Comparison of ENCODE assay signal across 8 mouse cellular contexts in the genomic region with DNA sequence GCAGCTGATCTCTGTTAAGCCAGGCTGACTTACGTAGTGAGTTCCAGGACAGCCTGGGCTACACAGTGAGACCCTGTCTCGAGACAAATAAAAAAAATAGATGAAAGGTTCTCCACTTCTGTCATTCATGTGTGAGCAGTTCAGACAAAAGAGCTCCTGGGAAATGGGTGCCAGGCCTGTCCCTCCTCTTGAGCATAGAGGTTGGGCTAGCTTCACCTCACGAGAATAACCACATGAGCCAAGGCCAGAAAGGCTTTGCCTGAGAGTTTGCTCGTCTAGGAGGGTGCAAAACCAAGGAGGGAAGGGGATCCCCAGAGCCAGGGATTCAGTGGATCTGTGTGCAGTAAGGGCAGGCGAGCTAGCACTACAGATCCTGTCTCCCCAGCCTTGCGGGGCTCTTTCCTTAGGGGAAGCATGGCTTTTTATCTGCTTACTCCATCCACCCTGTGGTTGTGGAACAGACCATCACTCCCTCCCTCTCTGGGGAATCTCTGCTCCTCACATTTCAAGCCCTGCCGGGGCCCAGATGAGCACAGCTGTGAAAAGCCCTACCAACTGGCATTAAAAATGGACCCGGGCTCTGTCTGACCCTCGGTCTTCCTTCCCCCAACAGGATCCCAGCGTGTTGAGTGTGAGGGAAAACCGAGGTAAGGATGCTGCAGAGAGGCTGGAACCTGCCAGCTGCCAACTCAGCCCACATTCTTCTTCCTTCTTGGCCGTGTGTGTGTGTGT. TPM values are rescaled to one million over a fixed set of nuclear protein-coding genes. Genes with fewer than 3 reads are reported as not detected.
DNase-seq lines count a peak whose midpoint lies in the region; ATAC-seq and TF ChIP-seq lines count a peak whose summit lies in the region.

No protein-coding gene starts in this region.

- peak; percentile 24 for DNase-seq in left cerebral cortex, postnatal 4 days
- no peak for DNase-seq in left cerebral cortex, adult 2 months (ENCODE audit: extremely low spot score in 1 of 2, low spot score in 2 of 2)
- DNase-seq in adrenal gland, adult 18-20 months (ENCODE audit: low spot score in 2 of 2), result no peak
- no peak for DNase-seq in ovary, adult 18-20 months (ENCODE audit: low spot score)

- 36% methylated on average over 12 of the region's 12 CpGs for WGBS in embryonic facial prominence, embryonic 15.5 days
- WGBS in hindbrain, embryonic 15.5 days, result 53% methylated on average over 12 of the region's 12 CpGs
- 62% methylated on average over 11 of the region's 12 CpGs for WGBS in neural tube, embryonic 12.5 days

- H3K27ac ChIP-seq in left cerebral cortex, adult 2 months, result no peak overlapping the region
- H3K27ac ChIP-seq in embryonic facial prominence, embryonic 15.5 days (replicated peaks), result peak overlapping the region; percentile 60
- H3K27ac ChIP-seq in hindbrain, embryonic 15.5 days (replicated peaks), result 0 out of 2 replicates have a peak overlapping the region, but pooled peaks have one; percentile 39
- peak overlapping the region; percentile 47 for H3K27ac ChIP-seq in neural tube, embryonic 12.5 days

- no peak overlapping the region for H3K9ac ChIP-seq in embryonic facial prominence, embryonic 15.5 days
- no peak overlapping the region for H3K9ac ChIP-seq in hindbrain, embryonic 15.5 days
- no peak overlapping the region for H3K9ac ChIP-seq in neural tube, embryonic 12.5 days

- ATAC-seq in embryonic facial prominence, embryonic 15.5 days (ENCODE audit: insufficient number of reproducible peaks, low FRiP score, low TSS enrichment, low read depth), result 0 out of 2 replicates have a peak, but pooled peaks have one; percentile 13
- ATAC-seq in hindbrain, embryonic 15.5 days (ENCODE audit: low FRiP score, low read depth), result no peak
- ATAC-seq in neural tube, embryonic 12.5 days (ENCODE audit: low FRiP score, low read depth), result no peak
- ATAC-seq in frontal cortex, adult (ENCODE audit: low TSS enrichment), result no peak; the same call in 1 of the 2 replicates

- no peak for TF ChIP-seq CTCF in left cerebral cortex, adult 2 months (IDR thresholded peaks at IDR 0.05)

- no peak overlapping the region for H3K4me3 ChIP-seq in left cerebral cortex, adult 2 months
- no peak overlapping the region for H3K4me3 ChIP-seq in embryonic facial prominence, embryonic 15.5 days (replicated peaks)
- no peak overlapping the region for H3K4me3 ChIP-seq in hindbrain, embryonic 15.5 days
- no peak overlapping the region for H3K4me3 ChIP-seq in neural tube, embryonic 12.5 days

- H3K9me3 ChIP-seq in embryonic facial prominence, embryonic 15.5 days (replicated peaks), result no peaks in the 10 kb centered on the region
- no peaks in the 10 kb centered on the region for H3K9me3 ChIP-seq in hindbrain, embryonic 15.5 days
- H3K9me3 ChIP-seq in neural tube, embryonic 12.5 days, result no peaks in the 10 kb centered on the region

- no peaks in the 10 kb centered on the region for H3K27me3 ChIP-seq in embryonic facial prominence, embryonic 15.5 days
- no peaks in the 10 kb centered on the region for H3K27me3 ChIP-seq in hindbrain, embryonic 15.5 days
- no peaks in the 10 kb centered on the region for H3K27me3 ChIP-seq in neural tube, embryonic 12.5 days (replicated peaks)

- peaks cover 14% of the 10 kb centered on the region for H3K4me1 ChIP-seq in embryonic facial prominence, embryonic 15.5 days
- H3K4me1 ChIP-seq in hindbrain, embryonic 15.5 days (replicated peaks), result peaks cover 26% of the 10 kb centered on the region
- H3K4me1 ChIP-seq in neural tube, embryonic 12.5 days, result peaks cover 44% of the 10 kb centered on the region

- H3K36me3 ChIP-seq in embryonic facial prominence, embryonic 15.5 days, result peaks cover 22% of the 10 kb centered on the region; the same call in 1 of the 2 replicates
- H3K36me3 ChIP-seq in hindbrain, embryonic 15.5 days, result peaks cover 23% of the 10 kb centered on the region
- peaks cover 59% of the 10 kb centered on the region for H3K36me3 ChIP-seq in neural tube, embryonic 12.5 days

- H3K4me2 ChIP-seq in embryonic facial prominence, embryonic 15.5 days (replicated peaks), result no peak overlapping the region
- H3K4me2 ChIP-seq in hindbrain, embryonic 15.5 days, result no peak overlapping the region
- H3K4me2 ChIP-seq in neural tube, embryonic 12.5 days (replicated peaks), result no peak overlapping the region

- intact Hi-C loops in left cerebral cortex, postnatal 4 days (cut with DNase I), result no loop called here
- intact Hi-C loops in left cerebral cortex, adult 2 months (cut with DNase I), result no loop called here

RNA-seq across cellular contexts. Expression of a gene that starts 32.3 kb away (rescaled TPM):
- total RNA-seq in left cerebral cortex, postnatal 4 days (2021), result 10 to 100 TPM; 52.0 to 56.3 TPM
- 10 to 100 TPM; 13.2 to 17.7 TPM for total RNA-seq in left cerebral cortex, adult 2 months (2021)
- 6.2 and 8.1 TPM in 2 replicates for polyA plus RNA-seq in embryonic facial prominence, embryonic 15.5 days (2015; fragmentation: Nextera tagmentation; extraction: Ambion mirVana)
- 12.2 and 13.3 TPM in 2 replicates for polyA plus RNA-seq in hindbrain, embryonic 15.5 days (2015; fragmentation: Nextera tagmentation; extraction: Ambion mirVana)
- polyA plus RNA-seq in neural tube, embryonic 12.5 days (2016; fragmentation: Nextera tagmentation; extraction: Ambion mirVana), result 18.0 and 18.1 TPM in 2 replicates
- 1 to 10 TPM; 4.6 to 5.6 TPM for total RNA-seq in adrenal gland, adult 18-20 months (2021)

RNA-seq across cellular contexts. Expression of a gene that starts 47.4 kb away (rescaled TPM):
- total RNA-seq in left cerebral cortex, postnatal 4 days (2021), result 100 to 1,000 TPM; 103 to 109 TPM
- 10 to 100 TPM; 79.0 to 85.9 TPM for total RNA-seq in left cerebral cortex, adult 2 months (2021)
- polyA plus RNA-seq in embryonic facial prominence, embryonic 15.5 days (2015; fragmentation: Nextera tagmentation; extraction: Ambion mirVana), result 33.5 and 42.3 TPM in 2 replicates
- polyA plus RNA-seq in hindbrain, embryonic 15.5 days (2015; fragmentation: Nextera tagmentation; extraction: Ambion mirVana), result 35.9 and 36.8 TPM in 2 replicates
- 39.2 and 39.5 TPM in 2 replicates for polyA plus RNA-seq in neural tube, embryonic 12.5 days (2016; fragmentation: Nextera tagmentation; extraction: Ambion mirVana)
- 10 to 100 TPM; 65.7 to 68.7 TPM for total RNA-seq in adrenal gland, adult 18-20 months (2021)

RNA-seq across cellular contexts. Expression of a gene that starts 53.2 kb away (rescaled TPM):
- total RNA-seq in left cerebral cortex, postnatal 4 days (2021), result 10 to 100 TPM; 44.0 to 45.4 TPM
- 10 to 100 TPM; 41.4 to 44.3 TPM for total RNA-seq in left cerebral cortex, adult 2 months (2021)
- polyA plus RNA-seq in embryonic facial prominence, embryonic 15.5 days (2015; fragmentation: Nextera tagmentation; extraction: Ambion mirVana), result 34.8 and 35.6 TPM in 2 replicates
- 26.7 and 28.0 TPM in 2 replicates for polyA plus RNA-seq in hindbrain, embryonic 15.5 days (2015; fragmentation: Nextera tagmentation; extraction: Ambion mirVana)
- polyA plus RNA-seq in neural tube, embryonic 12.5 days (2016; fragmentation: Nextera tagmentation; extraction: Ambion mirVana), result 43.3 and 45.8 TPM in 2 replicates
- 100 to 1,000 TPM in 1 of 2 experiments, 10 to 100 TPM in 1; 95.7 to 103 TPM for total RNA-seq in adrenal gland, adult 18-20 months (2021)
